Mouse (Mus musculus) limb, embryonic 14.5 days (tissue): ENCODE data around the gene Slc26a9. TPM values are rescaled to one million over a fixed set of nuclear protein-coding genes. Genes with fewer than 3 reads are reported as not detected.
A peak's percentile ranks its signal among the peaks of the same experiment; 100 is the strongest.

ENCODE experiments used
- ATAC-seq: fragments of 200-750 bp; cut with Nextera tagmentation; 2 replicates; pipeline ENCODE4 v1.8.0; 2017; ENCODE audit warnings: low read depth, moderate number of reproducible peaks, moderate TSS enrichment; ENCODE audit not compliant: low FRiP score
- DNase-seq: peaks from one replicate; pipeline ENCODE4 v3.0.0-alpha.2; 2015; ENCODE audit warnings: low spot score
- H3K27ac ChIP-seq: fragments of 300-500 bp; sonication (generic); replicated peaks from 2 replicates; pipeline ENCODE4 v1.5.1; 2014; ENCODE audit warnings: low read depth, mild to moderate bottlenecking, low read length, moderate library complexity, mixed read lengths
- H3K27me3 ChIP-seq: fragments of 300-500 bp; sonication (generic); 2 replicates; pipeline ENCODE4 v1.6.1; 2014; ENCODE audit warnings: low read length, mixed read lengths; ENCODE audit not compliant: control insufficient read depth, insufficient read depth
- H3K36me3 ChIP-seq: fragments of 300-500 bp; sonication (generic); 2 replicates; pipeline ENCODE4 v1.6.1; 2014; ENCODE audit warnings: mild to moderate bottlenecking, low read length, moderate library complexity, mixed read lengths; ENCODE audit not compliant: control insufficient read depth, insufficient read depth
- H3K4me1 ChIP-seq: fragments of 300-500 bp; sonication (generic); 2 replicates; pipeline ENCODE4 v1.6.1; 2014; ENCODE audit warnings: antibody characterized with exemption, low read length, mixed read lengths; ENCODE audit not compliant: control insufficient read depth, insufficient read depth
- H3K4me2 ChIP-seq: fragments of 300-500 bp; sonication (generic); replicated peaks from 2 replicates; pipeline ENCODE4 v1.6.1; 2014; ENCODE audit warnings: low read depth, mild to moderate bottlenecking, low read length, moderate library complexity; ENCODE audit not compliant: severe bottlenecking
- H3K4me3 ChIP-seq: fragments of 300-500 bp; sonication (generic); replicated peaks from 2 replicates; pipeline ENCODE4 v1.5.1; 2014; ENCODE audit warnings: low read length
- H3K9ac ChIP-seq: fragments of 300-500 bp; sonication (generic); 2 replicates; pipeline ENCODE4 v1.6.1; 2014; ENCODE audit warnings: mild to moderate bottlenecking, low read depth, low read length, moderate library complexity; ENCODE audit not compliant: severe bottlenecking
- H3K9me3 ChIP-seq: fragments of 300-500 bp; sonication (generic); 2 replicates; pipeline ENCODE4 v1.6.1; 2016; ENCODE audit warnings: low read length; ENCODE audit not compliant: control insufficient read depth
- POLR2A ChIP-seq: fragments of 200-500 bp; IDR thresholded peaks from 2 replicates; pipeline ENCODE4 v1.8.0; 2012; ENCODE audit warnings: inconsistent platforms, mild to moderate bottlenecking, moderate library complexity, borderline replicate concordance; ENCODE audit not compliant: insufficient read depth, insufficient read length; ENCODE audit errors: extremely low read depth
- WGBS: fragments of 180-500 bp; shearing (Covaris S2); extraction: QIAGEN DNeasy Blood & Tissue Kit; methylation state at CpG from one replicate; pipeline ENCODE4 v1.1.7; 2014; 5-methylcytosine and 5-hydroxymethylcytosine counted together
- polyA plus RNA-seq, 2 experiments: library from polyadenylated mRNA; depleted of rRNA in 1 of 2; stranded (reverse) in 1 of 2; unstranded in 1 of 2; fragments of >200 nt; fragmentation: Nextera tagmentation in 1 of 2; extraction: Ambion mirVana in 1 of 2; gene quantifications; 2 replicates each; pipeline versions ENCODE4 v1.2.1 to v1.2.3; 2012 to 2014

Gene Slc26a9
- polyA plus RNA-seq, 2 experiments: 0.03 TPM; not detected in 1

- no peak overlapping the region for H3K27ac ChIP-seq
Measured at GRCm38 (mm10) chr1:131820887-131821328, 77.1 kb downstream of the Slc26a9 start.

More at GRCm38 (mm10) chr1:131820887-131821328, 77.1 kb downstream of the Slc26a9 start:
- no peak overlapping the region for H3K4me2 ChIP-seq
- peak; percentile 48 for DNase-seq
- no peak overlapping the region for H3K4me3 ChIP-seq
- no peaks in the 10 kb centered on the region for H3K4me1 ChIP-seq
- no peaks in the 10 kb centered on the region for H3K9me3 ChIP-seq
- no peak for TF ChIP-seq POLR2A
- no peak overlapping the region for H3K9ac ChIP-seq
- peak; percentile 62; the same call in 1 of the 2 replicates for ATAC-seq
- WGBS: 63% methylated on average over 10 of the region's 10 CpGs
- H3K36me3 ChIP-seq: no peaks in the 10 kb centered on the region
- no peaks in the 10 kb centered on the region for H3K27me3 ChIP-seq

Other genes starting within 250 kb of the Slc26a9 start
- 38.9 and 43.1 TPM in 2 replicates for gene Srgap2, start 216.7 kb upstream of the Slc26a9 start, polyA plus RNA-seq (2012; rRNA removed)
- gene Srgap2, start 216.7 kb upstream of the Slc26a9 start, polyA plus RNA-seq (2014; fragmentation: Nextera tagmentation; extraction: Ambion mirVana): 20.5 and 23.6 TPM in 2 replicates
- gene Fam72a, start 216.1 kb upstream of the Slc26a9 start, polyA plus RNA-seq (2012; rRNA removed): 1.8 and 2.5 TPM in 2 replicates
- 2.1 and 2.3 TPM in 2 replicates for gene Fam72a, start 216.1 kb upstream of the Slc26a9 start, polyA plus RNA-seq (2014; fragmentation: Nextera tagmentation; extraction: Ambion mirVana)
- not detected in 2 replicates for gene Avpr1b, start 144.8 kb upstream of the Slc26a9 start, polyA plus RNA-seq (2012; rRNA removed)
- not detected in 2 replicates for gene Avpr1b, start 144.8 kb upstream of the Slc26a9 start, polyA plus RNA-seq (2014; fragmentation: Nextera tagmentation; extraction: Ambion mirVana)
- 0.11 and 0.17 TPM in 2 replicates for gene Ctse, start 105.7 kb upstream of the Slc26a9 start, polyA plus RNA-seq (2012; rRNA removed)
- gene Ctse, start 105.7 kb upstream of the Slc26a9 start, polyA plus RNA-seq (2014; fragmentation: Nextera tagmentation; extraction: Ambion mirVana): 0.44 TPM in 1 of 2 replicates, not detected in the other
- 2.4 and 3.8 TPM in 2 replicates for gene Rab7b, start 55.3 kb upstream of the Slc26a9 start, polyA plus RNA-seq (2012; rRNA removed)
- gene Rab7b, start 55.3 kb upstream of the Slc26a9 start, polyA plus RNA-seq (2014; fragmentation: Nextera tagmentation; extraction: Ambion mirVana): 5.9 and 8.4 TPM in 2 replicates
- gene Pm20d1, start 53.4 kb downstream of the Slc26a9 start, polyA plus RNA-seq (2012; rRNA removed): 0.42 and 0.53 TPM in 2 replicates
- gene Pm20d1, start 53.4 kb downstream of the Slc26a9 start, polyA plus RNA-seq (2014; fragmentation: Nextera tagmentation; extraction: Ambion mirVana): 0.29 and 0.90 TPM in 2 replicates
- 27.0 and 43.4 TPM in 2 replicates for gene Slc41a1, start 83.5 kb downstream of the Slc26a9 start, polyA plus RNA-seq (2012; rRNA removed)
- gene Slc41a1, start 83.5 kb downstream of the Slc26a9 start, polyA plus RNA-seq (2014; fragmentation: Nextera tagmentation; extraction: Ambion mirVana): 13.3 and 15.3 TPM in 2 replicates
- 22.8 and 25.4 TPM in 2 replicates for gene Rab29, start 123.2 kb downstream of the Slc26a9 start, polyA plus RNA-seq (2012; rRNA removed)
- gene Rab29, start 123.2 kb downstream of the Slc26a9 start, polyA plus RNA-seq (2014; fragmentation: Nextera tagmentation; extraction: Ambion mirVana): 25.2 and 27.7 TPM in 2 replicates
- 68.0 and 68.4 TPM in 2 replicates for gene Nucks1, start 166.5 kb downstream of the Slc26a9 start, polyA plus RNA-seq (2012; rRNA removed)
- 52.0 and 53.9 TPM in 2 replicates for gene Nucks1, start 166.5 kb downstream of the Slc26a9 start, polyA plus RNA-seq (2014; fragmentation: Nextera tagmentation; extraction: Ambion mirVana)
- 9.9 and 13.1 TPM in 2 replicates for gene Slc45a3, start 218.9 kb downstream of the Slc26a9 start, polyA plus RNA-seq (2012; rRNA removed)
- 10.5 and 11.1 TPM in 2 replicates for gene Slc45a3, start 218.9 kb downstream of the Slc26a9 start, polyA plus RNA-seq (2014; fragmentation: Nextera tagmentation; extraction: Ambion mirVana)